ENCODE assay signal across 8 mouse cellular contexts in the genomic region with DNA sequence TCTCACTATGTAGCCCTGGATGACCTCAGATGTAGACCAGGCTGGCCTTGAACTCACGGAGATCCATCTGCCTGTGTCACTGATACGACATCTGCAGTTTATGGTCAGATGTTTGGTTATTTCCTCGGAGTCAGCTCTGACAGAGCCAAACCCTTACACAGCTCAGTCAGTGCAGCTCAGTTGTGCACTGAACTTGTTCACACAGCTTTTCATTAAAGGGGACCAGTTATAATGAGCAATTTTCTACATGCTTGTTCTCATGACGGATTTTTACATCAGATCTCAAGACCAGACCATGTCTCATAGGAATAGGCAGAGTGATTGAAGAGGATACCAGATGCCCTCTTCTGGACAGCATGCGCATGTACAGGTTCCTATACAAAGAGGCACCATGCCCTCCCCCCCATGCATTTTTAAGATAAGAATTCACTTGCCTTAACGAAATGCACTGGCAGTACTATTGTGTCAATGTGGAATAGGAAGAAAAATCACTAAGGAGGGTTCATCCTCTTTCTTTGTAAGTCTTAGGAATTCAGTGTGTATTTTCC. TPM values are rescaled to one million over a fixed set of nuclear protein-coding genes. Genes with fewer than 3 reads are reported as not detected.
DNase-seq lines count a peak whose midpoint lies in the region; ATAC-seq and TF ChIP-seq lines count a peak whose summit lies in the region.

No protein-coding gene starts in this region.

- intact Hi-C loops in heart, adult 2 months (cut with DNase I), result no loop called here
- intact Hi-C loops in heart, postnatal 36 days (cut with DNase I), result no loop called here

- no peak overlapping the region for H3K27ac ChIP-seq in heart, adult 2 months
- no peak overlapping the region for H3K27ac ChIP-seq in forebrain, postnatal 0 days (ENCODE audit: low read depth, low read length)

- H3K4me1 ChIP-seq in heart, adult 2 months (ENCODE audit: control insufficient read depth, insufficient read depth, low read length), result no peaks in the 10 kb centered on the region
- H3K4me1 ChIP-seq in forebrain, postnatal 0 days (ENCODE audit: insufficient read depth), result no peaks in the 10 kb centered on the region

- no peak for TF ChIP-seq EP300 in heart, adult 2 months (IDR thresholded peaks at IDR 0.05; ENCODE audit: insufficient read depth, low read depth, low read length)

- no peaks in the 10 kb centered on the region for H3K27me3 ChIP-seq in heart, adult 2 months (ENCODE audit: control insufficient read depth, insufficient read depth, low read length)
- no peaks in the 10 kb centered on the region for H3K27me3 ChIP-seq in forebrain, postnatal 0 days (ENCODE audit: insufficient read depth, low read length)

- no peak overlapping the region for H3K4me3 ChIP-seq in heart, adult 2 months
- H3K4me3 ChIP-seq in forebrain, postnatal 0 days (ENCODE audit: low read depth, low read length), result no peak overlapping the region

- DNase-seq in heart, adult 2 months, result no peak
- no peak for DNase-seq in heart, postnatal 36 days
- peak; percentile 12 for DNase-seq in thymus, postnatal 14 days
- no peak for DNase-seq in thymus, postnatal 36 days
- peak; percentile 44 for DNase-seq in forebrain, postnatal 0 days
- DNase-seq in gastrocnemius, postnatal 4 days (ENCODE audit: low spot score in 2 of 2), result no peak
- DNase-seq in ovary, postnatal 36 days (ENCODE audit: low spot score), result no peak

- H3K9me3 ChIP-seq in forebrain, postnatal 0 days (ENCODE audit: low read length), result no peaks in the 10 kb centered on the region

- peak; percentile 57 for TF ChIP-seq CTCF in heart, adult 2 months (IDR thresholded peaks at IDR 0.05)
- TF ChIP-seq CTCF in forebrain, postnatal 0 days (IDR thresholded peaks at IDR 0.05; ENCODE audit: low read depth), result peak; percentile 70

- no peaks in the 10 kb centered on the region for H3K36me3 ChIP-seq in heart, adult 2 months (ENCODE audit: control insufficient read depth, insufficient read depth, low read length)
- no peaks in the 10 kb centered on the region for H3K36me3 ChIP-seq in forebrain, postnatal 0 days (ENCODE audit: insufficient read depth)

- H3K79me2 ChIP-seq in heart, adult 2 months (replicated peaks; ENCODE audit: control insufficient read depth, insufficient read depth, low read length), result no peaks in the 10 kb centered on the region

- no peak overlapping the region for H3K4me2 ChIP-seq in forebrain, postnatal 0 days (ENCODE audit: low read depth)

- TF ChIP-seq POLR2A in heart, adult 2 months (IDR thresholded peaks at IDR 0.05; ENCODE audit: insufficient read depth, low read depth, low read length), result no peak

- peak; percentile 83 for ATAC-seq in forebrain, postnatal 0 days
- ATAC-seq in megakaryocyte-erythroid progenitor cell, adult 5-6 weeks (replicated peaks; ENCODE audit: low FRiP score, low TSS enrichment, poor library complexity, severe bottlenecking), result peak; percentile 84

- no peak overlapping the region for H3K9ac ChIP-seq in heart, adult 2 months (ENCODE audit: low read depth, low read length)
- H3K9ac ChIP-seq in forebrain, postnatal 0 days, result no peak overlapping the region

- WGBS in heart, adult 2 months, result 49% methylated on average over 6 of the region's 6 CpGs
- 63% methylated on average over 6 of the region's 6 CpGs for WGBS in forebrain, postnatal 0 days

RNA-seq across cellular contexts. Expression of a gene that starts 1.6 kb away (rescaled TPM):
- total RNA-seq in heart, adult 2 months (2021), result not detected
- polyA plus RNA-seq in heart, adult 2 months (2012; rRNA removed), result not detected in 2 replicates
- not detected for total RNA-seq in heart, postnatal 36 days (2021)
- total RNA-seq in forebrain, postnatal 0 days (2014; rRNA removed), result not detected in 2 replicates
- polyA plus RNA-seq in forebrain, postnatal 0 days (2015; fragmentation: Nextera tagmentation; extraction: Ambion mirVana), result not detected in 2 replicates
- not detected in 2 replicates for total RNA-seq in megakaryocyte-erythroid progenitor cell, adult 5-6 weeks (2014; fragmentation: Nextera tagmentation)
- 1.8 TPM in 1 of 2 replicates, not detected in the other for total RNA-seq in megakaryocyte-erythroid progenitor cell, adult 5-6 weeks (2017)
- under 1 TPM; 0.37 to 0.54 TPM for total RNA-seq in gastrocnemius, postnatal 4 days (2021)

RNA-seq across cellular contexts. Expression of a gene that starts 26.5 kb away (rescaled TPM):
- total RNA-seq in heart, adult 2 months (2021), result not detected
- polyA plus RNA-seq in heart, adult 2 months (2012; rRNA removed), result not detected in 2 replicates
- total RNA-seq in heart, postnatal 36 days (2021), result not detected
- total RNA-seq in forebrain, postnatal 0 days (2014; rRNA removed), result 0.08 TPM in 1 of 2 replicates, not detected in the other
- 0.18 and 0.19 TPM in 2 replicates for polyA plus RNA-seq in forebrain, postnatal 0 days (2015; fragmentation: Nextera tagmentation; extraction: Ambion mirVana)
- not detected in 2 replicates for total RNA-seq in megakaryocyte-erythroid progenitor cell, adult 5-6 weeks (2014; fragmentation: Nextera tagmentation)
- total RNA-seq in megakaryocyte-erythroid progenitor cell, adult 5-6 weeks (2017), result not detected in 2 replicates
- under 1 TPM in 1 of 2 experiments, not detected in 1; 0.78 TPM for total RNA-seq in gastrocnemius, postnatal 4 days (2021)

Comparison
In these comparisons a context has a peak if more than half of its experiments do, and no peak if none do; other contexts are left out.
1. DNase-seq: peak in thymus, postnatal 14 days (single experiment) and forebrain, postnatal 0 days (single experiment); none in heart, adult 2 months (0 of 2), heart, postnatal 36 days (0 of 2), thymus, postnatal 36 days (0 of 2), gastrocnemius, postnatal 4 days (0 of 2) and ovary, postnatal 36 days (single experiment).